Mouse (Mus musculus): ENCODE results near the gene Trip10. TPM values are rescaled to one million over a fixed set of nuclear protein-coding genes. Genes with fewer than 3 reads are reported as not detected.
"Not testable (repeated sequence)": the region's sequence is repeated elsewhere in the genome, so short reads cannot be mapped to it uniquely, and the experiment has no call there.

Trip10 gene
- polyA plus RNA-seq, 1 experiment from 2014 or later: 21.7 TPM

GRCm38 (mm10) chr17:57277598-57278261, 28.5 kb downstream of the Trip10 start:
- H3K36me3 ChIP-seq (ENCODE audit: control insufficient read depth, insufficient read depth, low read length); ATAC-seq (ENCODE audit: insufficient read depth, low FRiP score, low TSS enrichment); H3K27ac ChIP-seq (ENCODE audit: low read depth, low read length); H3K4me3 ChIP-seq (ENCODE audit: low read depth, low read length); H3K4me2 ChIP-seq (ENCODE audit: low read depth); H3K4me1 ChIP-seq (ENCODE audit: control insufficient read depth, insufficient read depth, low read length); H3K9ac ChIP-seq (ENCODE audit: low read length); H3K9me3 ChIP-seq (ENCODE audit: control insufficient read depth, low read length); DNase-seq (ENCODE audit: low spot score): not testable (repeated sequence)
- H3K27me3 ChIP-seq (ENCODE audit: control insufficient read depth, insufficient read depth, low read length): peaks cover 28% of the 10 kb centered on the region
- 82% methylated on average over 4 of the region's 5 CpGs for WGBS

- Histone ChIP-seq H3K9me3 (ENCODE audit: control insufficient read depth, low read length) (no peaks in the 10 kb centered on the region), H3K9ac (ENCODE audit: low read length) (no peak overlapping the region), H3K4me1 (ENCODE audit: control insufficient read depth, insufficient read depth, low read length) (0 out of 2 replicates have a peak, but pooled peaks cover 5% of the 10 kb centered on the region), H3K4me3 (ENCODE audit: low read depth, low read length) (no peak overlapping the region), H3K36me3 (ENCODE audit: control insufficient read depth, insufficient read depth, low read length) (no peaks in the 10 kb centered on the region), H3K27me3 (ENCODE audit: control insufficient read depth, insufficient read depth, low read length) (peaks cover 27% of the 10 kb centered on the region), H3K4me2 (ENCODE audit: low read depth) (no peak overlapping the region), H3K27ac (ENCODE audit: low read depth, low read length) (no peak overlapping the region)
- DNase-seq (ENCODE audit: low spot score) (no peak), ATAC-seq (ENCODE audit: insufficient read depth, low FRiP score, low TSS enrichment) (no peak)
- WGBS: 86% methylated on average over 2 of the region's 2 CpGs
These were observed 29.3 kb downstream of the Trip10 start for GRCm38 (mm10) chr17:57278537-57278936.

GRCm38 (mm10) chr17:57278943-57279590, 29.8 kb downstream of the Trip10 start, which contains the start of gene Vav1:
TSS of gene Vav1 (plus strand) at chr17:57279100.
- H3K27ac ChIP-seq (ENCODE audit: low read depth, low read length): no peak within 1 kb of the TSS
- ATAC-seq (ENCODE audit: insufficient read depth, low FRiP score, low TSS enrichment): no peak
- WGBS: 69% methylated on average over 26 of the region's 26 CpGs

GRCm38 (mm10) chr17:57279591-57280224, 30.5 kb downstream of the Trip10 start:
- no peak for DNase-seq (ENCODE audit: low spot score)
- Histone ChIP-seq H3K36me3 (ENCODE audit: control insufficient read depth, insufficient read depth, low read length) (no peaks in the 10 kb centered on the region), H3K9me3 (ENCODE audit: control insufficient read depth, low read length) (no peaks in the 10 kb centered on the region), H3K27ac (ENCODE audit: low read depth, low read length) (no peak overlapping the region), H3K4me1 (ENCODE audit: control insufficient read depth, insufficient read depth, low read length) (0 out of 2 replicates have a peak, but pooled peaks cover 5% of the 10 kb centered on the region), H3K9ac (ENCODE audit: low read length) (no peak overlapping the region), H3K4me3 (ENCODE audit: low read depth, low read length) (no peak overlapping the region), H3K27me3 (ENCODE audit: control insufficient read depth, insufficient read depth, low read length) (peaks cover 16% of the 10 kb centered on the region), H3K4me2 (ENCODE audit: low read depth) (no peak overlapping the region)
- ATAC-seq (ENCODE audit: insufficient read depth, low FRiP score, low TSS enrichment): no peak
- 65% methylated on average over 9 of the region's 9 CpGs for whole genome bisulfite sequencing

More at GRCm38 (mm10) chr17:57278943-57279590, 29.8 kb downstream of the Trip10 start, which contains the start of gene Vav1:
- no peak within 1 kb of the TSS for H3K9ac ChIP-seq (ENCODE audit: low read length)
- H3K4me2 ChIP-seq (ENCODE audit: low read depth): no peak within 1 kb of the TSS
- peaks cover 22% of the 10 kb centered on the region for H3K27me3 ChIP-seq (ENCODE audit: control insufficient read depth, insufficient read depth, low read length)
- 0 out of 2 replicates have a peak, but pooled peaks cover 5% of the 10 kb centered on the region for H3K4me1 ChIP-seq (ENCODE audit: control insufficient read depth, insufficient read depth, low read length)
- H3K36me3 ChIP-seq (ENCODE audit: control insufficient read depth, insufficient read depth, low read length): no peaks in the 10 kb centered on the region
- no peaks in the 10 kb centered on the region for H3K9me3 ChIP-seq (ENCODE audit: control insufficient read depth, low read length)
- no peak within 1 kb of the TSS for H3K4me3 ChIP-seq (ENCODE audit: low read depth, low read length)
- no peak for DNase-seq (ENCODE audit: low spot score)

GRCm38 (mm10) chr17:57280411-57280810, 31.2 kb downstream of the Trip10 start:
- ATAC-seq (ENCODE audit: insufficient read depth, low FRiP score, low TSS enrichment) (no peak), DNase-seq (ENCODE audit: low spot score) (no peak)
- Histone ChIP-seq H3K4me1 (ENCODE audit: control insufficient read depth, insufficient read depth, low read length) (0 out of 2 replicates have a peak, but pooled peaks cover 5% of the 10 kb centered on the region), H3K9me3 (ENCODE audit: control insufficient read depth, low read length) (no peaks in the 10 kb centered on the region), H3K27me3 (ENCODE audit: control insufficient read depth, insufficient read depth, low read length) (peaks cover 9% of the 10 kb centered on the region), H3K27ac (ENCODE audit: low read depth, low read length) (no peak overlapping the region), H3K36me3 (ENCODE audit: control insufficient read depth, insufficient read depth, low read length) (no peaks in the 10 kb centered on the region), H3K4me2 (ENCODE audit: low read depth) (no peak overlapping the region), H3K9ac (ENCODE audit: low read length) (no peak overlapping the region), H3K4me3 (ENCODE audit: low read depth, low read length) (no peak overlapping the region)
- 81% methylated on average over 3 of the region's 3 CpGs for WGBS

- H3K9me3 ChIP-seq (ENCODE audit: control insufficient read depth, low read length): no peaks in the 10 kb centered on the region
- H3K4me3 ChIP-seq (ENCODE audit: low read depth, low read length): no peak overlapping the region
- H3K27ac ChIP-seq (ENCODE audit: low read depth, low read length): no peak overlapping the region
- no peaks in the 10 kb centered on the region; the same call in 1 of the 2 replicates for H3K27me3 ChIP-seq (ENCODE audit: control insufficient read depth, insufficient read depth, low read length)
- no peaks in the 10 kb centered on the region for H3K36me3 ChIP-seq (ENCODE audit: control insufficient read depth, insufficient read depth, low read length)
- no peak overlapping the region for H3K4me2 ChIP-seq (ENCODE audit: low read depth)
- H3K4me1 ChIP-seq (ENCODE audit: control insufficient read depth, insufficient read depth, low read length): no peaks in the 10 kb centered on the region
- WGBS: 77% methylated on average over 5 of the region's 5 CpGs
- no peak overlapping the region for H3K9ac ChIP-seq (ENCODE audit: low read length)
- DNase-seq (ENCODE audit: low spot score) (no peak), ATAC-seq (ENCODE audit: insufficient read depth, low FRiP score, low TSS enrichment) (no peak)
These were observed 34.7 kb downstream of the Trip10 start for GRCm38 (mm10) chr17:57283906-57284305.

GRCm38 (mm10) chr17:57285077-57285476, 35.8 kb downstream of the Trip10 start:
- DNase-seq (ENCODE audit: low spot score) (no peak), ATAC-seq (ENCODE audit: insufficient read depth, low FRiP score, low TSS enrichment) (no peak)
- no peaks in the 10 kb centered on the region for H3K27me3 ChIP-seq (ENCODE audit: control insufficient read depth, insufficient read depth, low read length)
- no peaks in the 10 kb centered on the region for H3K9me3 ChIP-seq (ENCODE audit: control insufficient read depth, low read length)
- no peak overlapping the region for H3K9ac ChIP-seq (ENCODE audit: low read length)
- no peak overlapping the region for H3K4me2 ChIP-seq (ENCODE audit: low read depth)
- 70% methylated on average over 2 of the region's 2 CpGs for WGBS
- H3K4me1 ChIP-seq (ENCODE audit: control insufficient read depth, insufficient read depth, low read length): no peaks in the 10 kb centered on the region
- H3K36me3 ChIP-seq (ENCODE audit: control insufficient read depth, insufficient read depth, low read length): no peaks in the 10 kb centered on the region
- no peak overlapping the region for H3K27ac ChIP-seq (ENCODE audit: low read depth, low read length)
- no peak overlapping the region for H3K4me3 ChIP-seq (ENCODE audit: low read depth, low read length)

- ATAC-seq (ENCODE audit: insufficient read depth, low FRiP score, low TSS enrichment) (no peak), DNase-seq (ENCODE audit: low spot score) (no peak)
- no peak overlapping the region for H3K27ac ChIP-seq (ENCODE audit: low read depth, low read length)
- no peaks in the 10 kb centered on the region for H3K36me3 ChIP-seq (ENCODE audit: control insufficient read depth, insufficient read depth, low read length)
- H3K9me3 ChIP-seq (ENCODE audit: control insufficient read depth, low read length): no peaks in the 10 kb centered on the region
- WGBS: 76% methylated on average over 8 of the region's 8 CpGs
- no peak overlapping the region for H3K4me2 ChIP-seq (ENCODE audit: low read depth)
- no peaks in the 10 kb centered on the region for H3K4me1 ChIP-seq (ENCODE audit: control insufficient read depth, insufficient read depth, low read length)
- no peak overlapping the region for H3K9ac ChIP-seq (ENCODE audit: low read length)
- no peaks in the 10 kb centered on the region for H3K27me3 ChIP-seq (ENCODE audit: control insufficient read depth, insufficient read depth, low read length)
- H3K4me3 ChIP-seq (ENCODE audit: low read depth, low read length): no peak overlapping the region
These were observed 37.6 kb downstream of the Trip10 start for GRCm38 (mm10) chr17:57286718-57287355.

Data from neural tube, embryonic 11.5 days (tissue).